Mouse (Mus musculus) midbrain, embryonic 12.5 days (tissue): ENCODE data around the gene Csrnp1. TPM values are rescaled to one million over a fixed set of nuclear protein-coding genes. Genes with fewer than 3 reads are reported as not detected.

Experiments
- ATAC-seq: fragments of 200-750 bp; cut with Nextera tagmentation; 2 replicates; pipeline ENCODE4 v1.8.0; 2017; ENCODE audit warnings: low read depth, moderate TSS enrichment, moderate library complexity; ENCODE audit not compliant: low FRiP score
- H3K27ac ChIP-seq: fragments of 300-500 bp; sonication (generic); replicated peaks from 2 replicates; pipeline ENCODE4 v1.5.1; 2016; ENCODE audit warnings: mild to moderate bottlenecking
- H3K27me3 ChIP-seq: fragments of 300-500 bp; sonication (generic); 2 replicates; pipeline ENCODE4 v1.6.1; 2016; ENCODE audit warnings: mild to moderate bottlenecking
- H3K36me3 ChIP-seq: fragments of 300-500 bp; sonication (generic); 2 replicates; pipeline ENCODE4 v1.6.1; 2016
- H3K4me1 ChIP-seq: fragments of 300-500 bp; sonication (generic); 2 replicates; pipeline ENCODE4 v1.6.1; 2016
- H3K4me2 ChIP-seq: fragments of 300-500 bp; sonication (generic); replicated peaks from 2 replicates; pipeline ENCODE4 v1.6.1; 2016; ENCODE audit warnings: mild to moderate bottlenecking, moderate library complexity
- H3K4me3 ChIP-seq: fragments of 300-500 bp; sonication (generic); 2 replicates; pipeline ENCODE4 v1.5.1; 2016; ENCODE audit warnings: mild to moderate bottlenecking
- H3K9ac ChIP-seq: fragments of 300-500 bp; sonication (generic); replicated peaks from 2 replicates; pipeline ENCODE4 v1.6.1; 2016; ENCODE audit warnings: mild to moderate bottlenecking, moderate library complexity
- H3K9me3 ChIP-seq: fragments of 300-500 bp; sonication (generic); 2 replicates; pipeline ENCODE4 v1.6.1; 2016; ENCODE audit warnings: mild to moderate bottlenecking
- WGBS: fragments of 180-500 bp; shearing (Covaris S2); methylation state at CpG from one replicate; pipeline ENCODE4 v1.1.7; 2016; 5-methylcytosine and 5-hydroxymethylcytosine counted together
- polyA plus RNA-seq: library from polyadenylated mRNA; unstranded; fragments of >200 nt; fragmentation: Nextera tagmentation; extraction: Ambion mirVana; gene quantifications from 2 replicates; pipeline ENCODE4 v1.2.1, GENCODE M21; 2016

Csrnp1 gene
- polyA plus RNA-seq, 1 experiment from 2014 or later = 1.5 TPM

GRCm38 (mm10) chr9:119982956-119983551 is 1.4 kb downstream of the Csrnp1 start:
- under 1% methylated on average over 47 of the region's 48 CpGs for WGBS
- Histone ChIP-seq H3K9me3 (no peaks in the 10 kb centered on the region), H3K4me2 (peak overlapping the region; percentile 85), H3K36me3 (no peaks in the 10 kb centered on the region), H3K27ac (no peak overlapping the region), H3K9ac (peak overlapping the region; percentile 52), H3K4me3 (peak overlapping the region; percentile 57), H3K27me3 (peaks cover 46% of the 10 kb centered on the region), H3K4me1 (peaks cover 47% of the 10 kb centered on the region)
- peak; percentile 31; the same call in 1 of the 2 replicates for ATAC-seq

GRCm38 (mm10) chr9:119982241-119982811 is 2.1 kb downstream of the Csrnp1 start:
- ATAC-seq = peak; percentile 20; the same call in 1 of the 2 replicates
- peaks cover 43% of the 10 kb centered on the region for H3K27me3 ChIP-seq
- H3K4me2 ChIP-seq = peak overlapping the region; percentile 85
- H3K36me3 ChIP-seq = no peaks in the 10 kb centered on the region
- H3K9me3 ChIP-seq = no peaks in the 10 kb centered on the region
- peaks cover 54% of the 10 kb centered on the region for H3K4me1 ChIP-seq
- peak overlapping the region; percentile 57 for H3K4me3 ChIP-seq
- no peak overlapping the region for H3K9ac ChIP-seq
- WGBS = 1% methylated on average over 11 of the region's 11 CpGs
- H3K27ac ChIP-seq = no peak overlapping the region

- peak; percentile 20; the same call in 1 of the 2 replicates for ATAC-seq
- WGBS = 2% methylated on average over 16 of the region's 16 CpGs
- Histone ChIP-seq H3K27me3 (peaks cover 39% of the 10 kb centered on the region), H3K4me2 (peak overlapping the region; percentile 85), H3K9ac (peak overlapping the region; percentile 28; the same call in 1 of the 2 replicates), H3K9me3 (no peaks in the 10 kb centered on the region), H3K27ac (peak overlapping the region; percentile 54), H3K4me3 (peak overlapping the region; percentile 26), H3K36me3 (no peaks in the 10 kb centered on the region), H3K4me1 (peaks cover 58% of the 10 kb centered on the region)
These were observed 3.0 kb downstream of the Csrnp1 start for GRCm38 (mm10) chr9:119981183-119982179.

DNA sequence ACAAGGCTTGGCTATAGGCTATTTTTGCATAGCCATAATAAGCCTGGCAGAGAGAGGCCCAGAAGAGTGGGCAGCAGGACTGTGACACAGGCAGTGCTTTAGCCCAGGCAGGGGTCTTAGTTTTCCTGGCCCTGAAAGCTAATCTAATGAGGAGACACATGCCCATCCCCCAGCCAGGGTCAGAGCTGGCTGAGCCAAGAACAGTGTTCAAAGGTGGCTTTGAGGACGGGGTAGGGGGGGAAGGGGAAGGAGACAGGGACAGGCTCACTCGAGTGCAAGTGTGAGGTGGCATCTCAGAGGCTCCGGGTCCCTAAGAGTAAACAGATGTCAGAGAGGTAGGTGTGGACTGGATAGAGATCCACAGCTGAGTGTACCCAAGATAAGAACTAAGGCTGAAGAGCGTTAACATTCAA is 3.7 kb downstream of the Csrnp1 start:
- no peaks in the 10 kb centered on the region for H3K9me3 ChIP-seq
- peaks cover 36% of the 10 kb centered on the region for H3K27me3 ChIP-seq
- no peaks in the 10 kb centered on the region for H3K36me3 ChIP-seq
- 4% methylated on average over 4 of the region's 4 CpGs for WGBS
- peak overlapping the region; percentile 28; the same call in 1 of the 2 replicates for H3K9ac ChIP-seq
- H3K4me1 ChIP-seq = peaks cover 58% of the 10 kb centered on the region
- no peak for ATAC-seq
- no peak overlapping the region for H3K4me3 ChIP-seq
- H3K4me2 ChIP-seq = peak overlapping the region; percentile 85
- H3K27ac ChIP-seq = peak overlapping the region; percentile 54

DNA sequence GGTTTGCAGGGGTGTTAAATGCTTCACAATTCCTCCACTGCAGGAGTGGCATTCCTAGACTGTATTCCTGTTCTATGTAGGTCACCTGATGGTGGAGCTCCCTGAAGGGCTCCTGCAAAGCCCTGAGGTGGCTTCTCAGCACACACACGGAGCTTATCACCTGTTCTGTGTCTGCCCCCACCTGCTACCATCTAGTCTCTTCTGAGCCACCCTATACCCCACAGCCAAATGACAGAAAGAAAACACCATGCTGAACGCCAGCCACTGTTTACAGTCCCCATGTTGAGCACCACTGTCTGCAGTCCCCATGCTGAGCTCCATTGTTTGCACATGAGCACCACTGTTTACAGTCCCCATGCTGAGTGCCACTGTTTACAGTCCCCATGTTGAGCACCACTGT is 4.7 kb downstream of the Csrnp1 start:
- WGBS = 60% methylated on average over 2 of the region's 2 CpGs
- Histone ChIP-seq H3K4me1 (peaks cover 58% of the 10 kb centered on the region), H3K9me3 (no peaks in the 10 kb centered on the region), H3K36me3 (no peaks in the 10 kb centered on the region), H3K9ac (no peak overlapping the region), H3K4me2 (no peak overlapping the region), H3K27ac (no peak overlapping the region), H3K4me3 (no peak overlapping the region), H3K27me3 (peaks cover 27% of the 10 kb centered on the region)
- no peak for ATAC-seq

DNA sequence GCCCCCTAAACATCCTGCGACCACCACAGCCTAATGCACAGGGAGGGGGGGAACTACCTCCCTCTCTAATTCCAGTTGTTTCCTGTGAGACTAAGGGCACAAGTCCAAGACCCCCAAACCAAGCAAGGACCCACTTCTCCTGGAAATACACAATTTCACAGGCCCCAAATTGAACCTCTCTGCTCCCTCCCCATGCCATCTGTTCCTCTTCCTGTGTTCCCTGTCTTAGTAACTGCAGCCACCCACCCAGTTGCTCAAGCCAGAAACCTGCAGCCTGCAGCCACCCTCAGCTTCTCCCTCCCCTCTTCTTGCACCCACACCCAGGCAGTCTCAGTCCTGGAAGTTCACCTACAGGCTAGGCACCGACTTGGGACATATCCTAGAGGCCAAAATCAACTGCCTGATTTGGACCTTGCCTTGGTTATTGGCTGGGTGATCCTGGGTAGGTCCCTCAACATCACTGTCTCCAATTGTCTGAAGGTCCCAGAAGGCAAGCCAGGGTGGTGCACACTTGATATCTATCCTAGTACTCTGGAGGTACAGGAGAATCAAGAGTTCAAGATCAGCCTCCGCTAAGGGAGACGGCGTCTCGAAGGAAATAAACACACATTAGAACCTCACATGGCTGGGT is 5.5 kb downstream of the Csrnp1 start:
- peaks cover 19% of the 10 kb centered on the region for H3K27me3 ChIP-seq
- 0 out of 2 replicates have a peak overlapping the region, but pooled peaks have one; percentile 2 for H3K9ac ChIP-seq
- no peak for ATAC-seq
- WGBS = 86% methylated on average over 6 of the region's 6 CpGs
- H3K4me3 ChIP-seq = no peak overlapping the region
- no peaks in the 10 kb centered on the region for H3K9me3 ChIP-seq
- H3K4me1 ChIP-seq = peaks cover 53% of the 10 kb centered on the region
- no peak overlapping the region for H3K4me2 ChIP-seq
- no peaks in the 10 kb centered on the region for H3K36me3 ChIP-seq
- H3K27ac ChIP-seq = no peak overlapping the region

GRCm38 (mm10) chr9:119978151-119978810 is 6.2 kb downstream of the Csrnp1 start:
- H3K9me3 ChIP-seq = no peaks in the 10 kb centered on the region
- no peaks in the 10 kb centered on the region for H3K36me3 ChIP-seq
- H3K4me3 ChIP-seq = no peak overlapping the region
- no peak for ATAC-seq
- peaks cover 12% of the 10 kb centered on the region for H3K27me3 ChIP-seq
- 0 out of 2 replicates have a peak overlapping the region, but pooled peaks have one; percentile 2 for H3K9ac ChIP-seq
- 58% methylated on average over 9 of the region's 9 CpGs for WGBS
- H3K4me1 ChIP-seq = peaks cover 47% of the 10 kb centered on the region
- H3K27ac ChIP-seq = no peak overlapping the region
- no peak overlapping the region; the same call in 1 of the 2 replicates for H3K4me2 ChIP-seq

DNA sequence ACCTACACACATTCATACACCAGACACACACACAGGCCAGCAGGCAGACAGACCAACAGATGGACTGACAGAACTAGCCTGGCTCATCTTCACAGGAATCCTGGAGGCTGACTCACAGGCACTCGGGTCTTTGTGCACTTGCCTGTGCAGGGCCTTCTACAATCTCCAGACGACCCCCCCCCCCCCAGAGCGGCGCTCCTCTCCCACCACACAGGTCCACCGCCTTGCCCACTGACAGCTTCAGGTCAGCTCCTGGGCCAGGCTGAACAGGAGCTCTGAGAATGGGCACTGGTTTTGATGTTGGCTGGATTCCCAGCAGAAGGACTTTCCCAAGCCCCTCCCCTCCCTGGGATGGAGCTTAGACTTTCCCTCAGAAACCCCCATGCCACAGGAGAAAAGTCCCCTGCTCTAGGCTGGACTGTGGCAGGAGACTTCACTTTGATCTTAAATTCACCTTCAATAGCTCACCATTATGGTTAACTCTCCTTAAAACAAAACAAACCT is 6.8 kb downstream of the Csrnp1 start:
- Histone ChIP-seq H3K9me3 (no peaks in the 10 kb centered on the region), H3K9ac (no peak overlapping the region), H3K4me3 (no peak overlapping the region), H3K4me2 (no peak overlapping the region; the same call in 1 of the 2 replicates), H3K36me3 (no peaks in the 10 kb centered on the region), H3K27ac (no peak overlapping the region), H3K27me3 (peaks cover 6% of the 10 kb centered on the region), H3K4me1 (peaks cover 40% of the 10 kb centered on the region)
- 66% methylated on average over 5 of the region's 5 CpGs for WGBS
- no peak for ATAC-seq

DNA sequence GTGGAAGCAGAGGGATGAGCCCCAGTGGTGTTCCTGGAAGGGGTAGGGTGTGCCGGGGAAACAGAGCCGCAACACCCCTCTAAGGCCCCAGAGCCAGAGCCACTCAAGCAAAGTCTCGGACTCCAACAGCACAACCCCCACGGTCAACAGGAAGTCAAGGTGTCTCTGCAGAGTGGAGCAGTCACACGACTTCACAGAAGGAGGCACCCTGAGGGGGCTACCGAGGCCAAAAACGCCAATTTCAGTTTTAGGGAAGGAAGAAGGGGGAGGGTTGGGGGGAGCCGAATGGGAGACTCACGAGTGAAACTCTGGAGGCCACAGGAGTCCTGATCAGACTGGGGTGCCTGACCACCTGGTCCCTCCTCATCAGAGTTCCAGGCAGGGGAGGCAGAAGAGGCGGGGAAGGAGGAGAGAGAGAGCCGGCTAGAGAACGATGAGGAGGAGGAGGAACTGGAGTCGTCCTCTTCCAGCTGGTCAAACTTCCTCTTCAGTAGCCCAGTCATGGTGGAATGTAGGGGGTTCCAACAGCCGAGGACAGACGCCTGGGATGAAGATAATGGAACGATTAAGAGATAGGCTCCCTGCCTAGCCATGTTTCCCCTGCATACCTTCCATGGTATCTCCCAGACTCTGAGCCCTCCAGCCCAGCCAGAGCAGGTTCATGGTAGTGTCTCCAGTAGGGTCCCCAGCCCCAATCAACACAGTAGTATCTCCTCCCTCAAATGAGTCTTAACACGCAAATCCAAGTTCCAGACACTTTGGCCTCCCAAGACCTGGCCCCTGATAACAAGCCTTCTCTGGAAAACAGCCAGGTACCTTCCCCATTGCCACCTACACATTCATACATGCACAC is 7.5 kb downstream of the Csrnp1 start:
- Histone ChIP-seq H3K36me3 (no peaks in the 10 kb centered on the region), H3K4me2 (no peak overlapping the region), H3K27me3 (no peaks in the 10 kb centered on the region; the same call in 1 of the 2 replicates), H3K4me3 (no peak overlapping the region), H3K9me3 (no peaks in the 10 kb centered on the region), H3K27ac (no peak overlapping the region), H3K9ac (no peak overlapping the region), H3K4me1 (peaks cover 34% of the 10 kb centered on the region)
- no peak for ATAC-seq
- WGBS = 63% methylated on average over 17 of the region's 17 CpGs

GRCm38 (mm10) chr9:119975286-119975685 is 9.2 kb downstream of the Csrnp1 start:
- H3K9ac ChIP-seq = no peak overlapping the region
- no peak overlapping the region for H3K27ac ChIP-seq
- no peaks in the 10 kb centered on the region for H3K27me3 ChIP-seq
- H3K4me2 ChIP-seq = no peak overlapping the region
- H3K4me1 ChIP-seq = peaks cover 18% of the 10 kb centered on the region; the same call in 1 of the 2 replicates
- H3K36me3 ChIP-seq = no peaks in the 10 kb centered on the region
- 96% methylated on average over 4 of the region's 4 CpGs for WGBS
- H3K4me3 ChIP-seq = no peak overlapping the region
- no peaks in the 10 kb centered on the region for H3K9me3 ChIP-seq
- no peak for ATAC-seq
